Mouse (Mus musculus): ENCODE measurements around the gene Gm45837.

- no peak for TF ChIP-seq CTCF (IDR thresholded peaks at IDR 0.05; ENCODE audit: low read depth, low read length)
- TF ChIP-seq POLR2A (IDR thresholded peaks at IDR 0.05; ENCODE audit: extremely low read depth, insufficient read depth, low read length), result no peak
Observed at GRCm38 (mm10) chr7:101523205-101523604, 112.5 kb downstream of the Gm45837 start.

Measured in liver, adult 2 months (tissue).